Mouse (Mus musculus) heart, postnatal 4 days (tissue): Measurements from ENCODE around the gene Ccl4. TPM values are rescaled to one million over a fixed set of nuclear protein-coding genes. Genes with fewer than 3 reads are reported as not detected.

ENCODE experiments used
- DNase-seq: peaks from one replicate; pipeline ENCODE4 v3.0.0; 2021
- total RNA-seq, 2 experiments: library from RNA; stranded (reverse); gene quantifications; 2 replicates each; pipeline ENCODE4 v1.2.3; 2021

The Ccl4 gene
- total RNA-seq, 2 experiments from 2014 or later = not detected

DNA sequence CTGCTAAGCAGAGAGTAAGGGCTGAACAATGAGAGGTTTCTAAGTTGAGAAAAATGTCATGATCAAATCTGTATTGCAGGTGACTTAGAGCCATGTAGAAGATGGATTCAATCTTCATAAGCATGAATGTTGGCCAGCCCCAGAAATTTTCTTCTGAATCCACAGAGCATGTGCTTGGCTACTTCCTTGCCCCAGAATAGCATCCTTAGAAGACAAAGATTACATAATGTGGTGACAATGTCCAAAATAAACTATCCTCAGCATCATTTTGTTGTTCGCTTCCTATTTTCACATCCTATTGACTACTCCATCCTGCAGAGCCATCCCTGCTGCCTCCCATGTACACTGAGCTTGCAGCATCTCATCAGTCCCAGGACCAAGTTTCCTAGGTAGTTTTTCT lies 13.3 kb downstream of the Ccl4 start:
- DNase-seq = no peak

DNA sequence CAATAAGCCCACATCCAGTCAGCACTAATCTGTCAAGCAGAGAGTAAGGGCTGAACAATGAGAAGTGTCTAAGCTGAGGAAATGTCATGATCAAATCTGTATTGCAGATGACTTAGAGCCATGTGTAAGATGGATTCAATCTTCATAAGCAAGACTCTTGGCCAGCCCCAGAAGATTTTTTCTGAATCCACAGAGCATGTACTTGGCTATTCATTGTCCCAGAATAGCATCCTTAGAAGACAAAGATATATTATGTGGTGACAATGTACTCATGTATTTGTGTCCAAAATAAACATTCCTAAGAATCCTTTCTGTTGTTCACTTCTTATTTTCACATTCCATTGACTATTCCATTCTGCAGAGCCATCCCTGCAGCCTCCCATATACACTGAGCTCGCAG lies 27.5 kb downstream of the Ccl4 start:
- DNase-seq = no peak

DNA sequence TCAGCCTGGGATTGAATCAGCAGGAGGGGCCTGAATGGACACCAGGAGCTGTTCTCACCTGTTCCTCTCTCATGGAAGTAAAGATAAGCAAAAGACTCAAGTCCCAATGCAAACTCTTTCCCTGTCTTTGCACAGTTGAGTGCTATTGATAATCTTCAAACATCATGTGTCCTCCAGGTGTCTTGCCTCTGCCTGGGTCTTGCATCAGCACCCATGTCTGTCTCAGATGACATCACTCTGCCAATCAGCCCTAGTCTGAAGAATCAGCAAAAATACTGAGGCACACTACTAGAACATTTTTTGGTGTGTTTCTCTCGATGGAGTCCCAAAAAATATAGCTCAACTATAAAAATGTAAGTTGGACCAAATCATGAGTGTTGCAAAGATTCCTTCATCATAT lies 29.6 kb downstream of the Ccl4 start:
- no peak for DNase-seq

DNA sequence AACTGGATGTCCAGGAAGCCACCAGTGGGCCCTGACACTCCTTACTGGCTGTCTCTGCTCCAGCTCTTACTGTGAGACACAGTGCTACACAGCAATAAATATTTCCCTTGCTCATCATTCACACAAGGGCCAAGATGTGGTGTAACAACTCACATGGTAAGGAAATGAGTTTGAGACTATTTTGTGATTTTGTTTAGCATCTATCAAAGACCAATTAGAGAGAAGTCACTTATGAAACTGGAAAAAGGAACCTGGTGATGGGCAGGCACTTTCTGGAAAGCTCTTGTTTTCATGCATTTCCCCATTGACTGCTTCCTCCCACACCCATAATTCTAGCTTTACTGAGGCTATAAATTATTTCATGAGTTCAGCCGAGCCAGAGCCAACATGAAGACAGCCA lies 41.3 kb downstream of the Ccl4 start, which contains the start of gene Wfdc17:
Wfdc17 (plus strand) TSS at position 287 of the 400 bp plus-strand sequence.
- no peak for DNase-seq

DNA sequence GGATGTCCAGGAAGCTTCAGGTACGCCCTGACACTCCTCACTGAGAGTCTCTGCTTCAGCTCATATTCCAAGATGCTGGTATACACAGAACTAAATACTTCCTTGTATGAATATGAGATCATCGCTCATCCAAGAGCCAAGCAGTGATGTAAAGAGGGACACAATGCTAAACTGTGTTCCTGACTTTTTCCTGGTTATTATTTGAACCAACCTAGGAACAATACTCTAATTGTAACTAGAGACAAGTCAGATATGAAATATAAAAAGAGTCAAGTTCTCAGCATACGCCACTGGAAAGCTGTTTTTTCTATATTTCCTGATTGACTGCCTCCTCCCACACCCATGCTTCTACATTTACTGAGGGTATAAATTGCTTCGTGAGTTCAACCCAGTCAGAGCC lies 46.3 kb downstream of the Ccl4 start, which contains the start of gene Wfdc18:
Wfdc18 (plus strand) TSS at position 301 of the 400 bp plus-strand sequence.
- DNase-seq = no peak

DNA sequence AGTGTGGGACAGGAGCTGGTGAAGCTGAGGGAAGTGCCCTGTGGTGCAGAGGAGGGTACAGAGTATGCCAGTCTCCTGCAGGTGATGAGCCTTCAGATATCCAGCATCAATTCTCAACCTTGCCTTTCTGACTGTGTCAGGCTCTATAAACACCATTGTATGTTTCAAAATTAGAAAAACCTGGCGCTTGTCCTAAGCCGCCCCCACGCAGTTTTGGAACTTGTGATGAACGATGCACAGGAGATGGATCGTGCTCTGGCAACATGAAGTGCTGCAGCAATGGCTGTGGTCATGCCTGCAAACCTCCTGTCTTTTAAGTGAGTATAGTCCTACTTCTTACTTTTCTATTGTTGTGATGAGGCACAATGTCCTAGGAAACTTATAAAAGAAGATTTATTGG lies 47.3 kb downstream of the Ccl4 start:
- no peak for DNase-seq

DNA sequence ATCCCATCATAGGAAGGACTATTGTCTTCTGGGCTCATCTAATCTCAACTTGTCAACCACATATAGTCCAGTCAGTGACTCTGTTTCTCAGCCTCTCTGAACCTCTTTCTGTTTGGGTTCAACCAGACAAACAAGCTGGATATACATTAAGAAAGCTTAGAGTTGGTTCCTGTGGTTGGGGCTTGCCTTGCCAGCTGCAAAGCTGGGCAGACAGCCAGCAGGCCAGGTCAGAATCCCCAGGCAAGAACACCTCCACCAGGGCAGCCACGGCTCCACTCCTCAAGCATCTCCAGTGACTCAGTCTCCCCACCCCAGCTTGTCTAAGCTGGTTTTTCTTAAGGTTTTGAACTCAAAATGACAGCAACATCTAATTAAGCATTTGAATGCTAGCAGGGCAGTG lies 50.3 kb downstream of the Ccl4 start:
- DNase-seq = no peak

DNA sequence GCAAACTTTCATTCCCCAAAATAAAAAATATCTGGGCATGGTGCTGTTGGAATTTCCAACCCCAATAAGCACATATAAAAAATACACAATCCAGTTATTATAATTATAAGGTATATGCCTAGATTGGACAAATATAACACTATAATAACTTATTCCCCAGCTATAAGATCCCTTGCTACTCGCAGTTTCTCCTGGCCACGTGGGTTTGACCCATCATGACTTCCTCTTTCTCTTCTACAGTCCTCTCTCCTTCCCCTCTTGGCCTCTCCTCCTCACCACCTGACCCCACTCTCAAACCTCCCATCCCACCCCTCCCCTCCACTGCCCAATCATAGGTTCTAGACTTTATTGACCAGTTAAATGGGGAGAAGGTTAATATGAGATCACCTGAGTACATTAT lies 51.5 kb downstream of the Ccl4 start:
- DNase-seq = no peak

Other genes with a start within 250 kb of the Ccl4 start
- gene Gas2l2, start 233.1 kb upstream of the Ccl4 start, total RNA-seq = not detected
- under 1 TPM in 1 of 2 experiments, not detected in 1; 0.56 TPM for gene 1700020L24Rik, start 224.9 kb upstream of the Ccl4 start, total RNA-seq
- 1 to 10 TPM; 7.0 to 7.1 TPM for gene Mmp28, start 199.5 kb upstream of the Ccl4 start, total RNA-seq
- gene Taf15, start 189.5 kb upstream of the Ccl4 start, total RNA-seq = 10 to 100 TPM; 59.2 to 62.8 TPM
- gene Heatr9, start 140.4 kb upstream of the Ccl4 start, total RNA-seq = not detected
- not detected for gene Ccl5, start 132.1 kb upstream of the Ccl4 start, total RNA-seq
- gene Ccl9, start 83.9 kb upstream of the Ccl4 start, total RNA-seq = 1 to 10 TPM; 1.1 to 1.5 TPM
- 1 to 10 TPM; 1.7 to 2.1 TPM for gene Ccl6, start 69.5 kb upstream of the Ccl4 start, total RNA-seq
- not detected for gene Rpl9-ps1, start 17.0 kb upstream of the Ccl4 start, total RNA-seq
- gene Ccl3, start 13.2 kb upstream of the Ccl4 start, total RNA-seq = under 1 TPM in 1 of 2 experiments, not detected in 1; 0.38 TPM
- gene Wfdc17, start 41.4 kb downstream of the Ccl4 start, total RNA-seq = not detected
- under 1 TPM; 0.77 to 0.98 TPM for gene Wfdc18, start 46.4 kb downstream of the Ccl4 start, total RNA-seq
- gene Wfdc21, start 84.4 kb downstream of the Ccl4 start, total RNA-seq = not detected
- 1 to 10 TPM; 8.3 to 8.7 TPM for gene Heatr6, start 91.1 kb downstream of the Ccl4 start, total RNA-seq
- gene Hnf1b, start 187.5 kb downstream of the Ccl4 start, total RNA-seq = not detected